Mouse (Mus musculus): Measurements from ENCODE around the gene Lypd4.

Gene Lypd4

GRCm38 (mm10) chr7:24845713-24846112 lies 24.0 kb downstream of the Lypd4 start:
- no peak for DNase-seq (ENCODE audit: low spot score)

- DNase-seq (ENCODE audit: low spot score), result no peak
These were observed 24.6 kb downstream of the Lypd4 start for GRCm38 (mm10) chr7:24845181-24845580.

- DNase-seq (ENCODE audit: low spot score), result no peak
These were observed 25.6 kb downstream of the Lypd4 start for GRCm38 (mm10) chr7:24844144-24844543.

- no peak for DNase-seq (ENCODE audit: low spot score)
These were observed 28.7 kb downstream of the Lypd4 start for GRCm38 (mm10) chr7:24841009-24841408.

- DNase-seq (ENCODE audit: low spot score), result no peak
These were observed 29.4 kb downstream of the Lypd4 start for GRCm38 (mm10) chr7:24840331-24840730.

GRCm38 (mm10) chr7:24839410-24839808 lies 30.3 kb downstream of the Lypd4 start:
- DNase-seq (ENCODE audit: low spot score), result no peak

GRCm38 (mm10) chr7:24838732-24839409 lies 30.9 kb downstream of the Lypd4 start:
- DNase-seq (ENCODE audit: low spot score), result peak; percentile 8

GRCm38 (mm10) chr7:24827181-24827580 lies 42.6 kb downstream of the Lypd4 start:
- no peak for DNase-seq (ENCODE audit: low spot score)

GRCm38 (mm10) chr7:24824452-24824851 lies 45.3 kb downstream of the Lypd4 start:
- no peak for DNase-seq (ENCODE audit: low spot score)

GRCm38 (mm10) chr7:24817502-24817901 lies 52.2 kb downstream of the Lypd4 start:
- peak; percentile 73 for DNase-seq (ENCODE audit: low spot score)

All from lung, postnatal 25 days (tissue).